Mouse (Mus musculus) neural tube, embryonic 11.5 days (tissue): ENCODE measurements around the gene Arpc1b. TPM values are rescaled to one million over a fixed set of nuclear protein-coding genes. Genes with fewer than 3 reads are reported as not detected.
"Not testable (repeated sequence)": the region's sequence is repeated elsewhere in the genome, so short reads cannot be mapped to it uniquely, and the experiment has no call there.

Experiments
- ATAC-seq: fragments of 200-750 bp; cut with Nextera tagmentation; 2 replicates; pipeline ENCODE4 v1.8.0; 2017; ENCODE audit warnings: moderate number of reproducible peaks, mild to moderate bottlenecking, moderate TSS enrichment, moderate library complexity; ENCODE audit not compliant: insufficient read depth, low FRiP score, low TSS enrichment
- DNase-seq: peaks from one replicate; pipeline ENCODE4 v3.0.0-alpha.2; 2015; ENCODE audit warnings: low spot score
- H3K27ac ChIP-seq: fragments of 300-500 bp; sonication (generic); 2 replicates; pipeline ENCODE4 v1.5.1; 2014; ENCODE audit warnings: low read depth, mild to moderate bottlenecking, low read length
- H3K27me3 ChIP-seq: fragments of 300-500 bp; sonication (generic); 2 replicates; pipeline ENCODE4 v1.6.1; 2014; ENCODE audit warnings: mild to moderate bottlenecking, low read length, mixed read lengths; ENCODE audit not compliant: control insufficient read depth, insufficient read depth
- H3K36me3 ChIP-seq: fragments of 300-500 bp; sonication (generic); 2 replicates; pipeline ENCODE4 v1.6.1; 2014; ENCODE audit warnings: mild to moderate bottlenecking, low read length, moderate library complexity, mixed read lengths; ENCODE audit not compliant: control insufficient read depth, insufficient read depth
- H3K4me1 ChIP-seq: fragments of 300-500 bp; sonication (generic); 2 replicates; pipeline ENCODE4 v1.6.1; 2014; ENCODE audit warnings: low read length, mixed read lengths; ENCODE audit not compliant: control insufficient read depth, insufficient read depth
- H3K4me2 ChIP-seq: fragments of 300-500 bp; sonication (generic); 2 replicates; pipeline ENCODE4 v1.6.1; 2014; ENCODE audit warnings: low read depth, mild to moderate bottlenecking, moderate library complexity
- H3K4me3 ChIP-seq: fragments of 300-500 bp; sonication (generic); 2 replicates; pipeline ENCODE4 v1.5.1; 2014; ENCODE audit warnings: low read depth, low read length
- H3K9ac ChIP-seq: fragments of 300-500 bp; sonication (generic); 2 replicates; pipeline ENCODE4 v1.6.1; 2014; ENCODE audit warnings: mild to moderate bottlenecking, low read length
- H3K9me3 ChIP-seq: fragments of 300-500 bp; sonication (generic); 2 replicates; pipeline ENCODE4 v1.6.1; 2016; ENCODE audit warnings: low read length; ENCODE audit not compliant: control insufficient read depth
- WGBS: fragments of 180-500 bp; shearing (Covaris S2); extraction: QIAGEN DNeasy Blood & Tissue Kit; methylation state at CpG from one replicate; pipeline ENCODE4 v1.1.7; 2014; 5-methylcytosine and 5-hydroxymethylcytosine counted together
- polyA plus RNA-seq: library from polyadenylated mRNA; unstranded; fragments of >200 nt; fragmentation: Nextera tagmentation; extraction: Ambion mirVana; gene quantifications from 2 replicates; pipeline ENCODE4 v1.2.1, GENCODE M21; 2014

Gene Arpc1b
- polyA plus RNA-seq, result 68.5 and 72.5 TPM in 2 replicates

DNA sequence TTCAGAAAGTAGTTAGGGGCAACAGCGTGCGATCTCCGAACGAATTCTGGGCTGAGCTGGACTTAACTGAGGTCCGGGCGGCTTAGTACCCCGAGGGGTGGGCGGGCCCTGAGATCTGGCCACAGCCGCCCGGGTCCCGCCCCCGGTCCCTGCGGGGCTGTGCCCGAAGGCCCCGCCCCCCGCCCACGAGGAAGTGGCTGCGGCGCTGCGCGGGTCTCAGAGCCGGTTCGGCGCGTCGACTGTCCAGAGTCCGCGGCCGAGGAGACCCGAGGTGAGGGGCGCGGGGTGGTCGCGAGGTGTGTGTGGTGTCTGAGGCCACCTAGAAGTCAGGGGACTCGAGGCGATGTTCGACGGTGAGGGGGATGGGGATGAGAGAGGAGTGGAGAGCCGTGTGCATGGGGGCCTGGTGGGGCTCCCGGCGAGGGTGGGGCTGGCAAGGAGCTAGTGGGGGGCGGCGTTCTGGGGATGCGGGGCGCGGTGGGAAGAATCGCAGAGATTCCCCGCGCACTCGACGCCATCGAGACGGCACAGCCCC lies at the start of gene Arpc1b:
TSS of gene Arpc1b (plus strand) at position 145 of the 535 bp plus-strand sequence.
- WGBS, result under 1% methylated on average over 49 of the region's 53 CpGs
- peak within 1 kb of the TSS; percentile 44 for H3K4me3 ChIP-seq
- peak within 1 kb of the TSS; percentile 58 for H3K4me2 ChIP-seq
- peaks cover 7% of the 10 kb centered on the region for H3K36me3 ChIP-seq
- H3K9ac ChIP-seq, result peak within 1 kb of the TSS; percentile 57
- DNase-seq (peak; percentile 67), ATAC-seq (peak; percentile 42; the same call in 1 of the 2 replicates)
- peaks cover 11% of the 10 kb centered on the region; the same call in 1 of the 2 replicates for H3K27me3 ChIP-seq
- no peak within 1 kb of the TSS for H3K27ac ChIP-seq
- H3K9me3 ChIP-seq, result no peaks in the 10 kb centered on the region
- H3K4me1 ChIP-seq, result 0 out of 2 replicates have a peak, but pooled peaks cover 3% of the 10 kb centered on the region

GRCm38 (mm10) chr5:145064765-145065340 lies 49.2 kb upstream of the Arpc1b start:
- WGBS, result 82% methylated on average over 1 of the region's 1 CpGs
- DNase-seq, result no peak
- no peaks in the 10 kb centered on the region for H3K4me1 ChIP-seq
- no peaks in the 10 kb centered on the region for H3K27me3 ChIP-seq
- no peak overlapping the region for H3K4me2 ChIP-seq
- no peak overlapping the region for H3K4me3 ChIP-seq
- H3K27ac ChIP-seq, result no peak overlapping the region
- no peak for ATAC-seq
- H3K36me3 ChIP-seq, result no peaks in the 10 kb centered on the region
- H3K9ac ChIP-seq, result no peak overlapping the region
- H3K9me3 ChIP-seq, result no peaks in the 10 kb centered on the region

GRCm38 (mm10) chr5:145068863-145069262 lies 45.2 kb upstream of the Arpc1b start:
- Histone ChIP-seq H3K27ac (no peak overlapping the region), H3K9me3 (no peaks in the 10 kb centered on the region), H3K27me3 (no peaks in the 10 kb centered on the region), H3K9ac (no peak overlapping the region), H3K4me3 (no peak overlapping the region), H3K4me1 (no peaks in the 10 kb centered on the region), H3K4me2 (no peak overlapping the region), H3K36me3 (no peaks in the 10 kb centered on the region)
- WGBS, result 72% methylated on average over 3 of the region's 3 CpGs
- no peak for DNase-seq
- ATAC-seq, result no peak

DNA sequence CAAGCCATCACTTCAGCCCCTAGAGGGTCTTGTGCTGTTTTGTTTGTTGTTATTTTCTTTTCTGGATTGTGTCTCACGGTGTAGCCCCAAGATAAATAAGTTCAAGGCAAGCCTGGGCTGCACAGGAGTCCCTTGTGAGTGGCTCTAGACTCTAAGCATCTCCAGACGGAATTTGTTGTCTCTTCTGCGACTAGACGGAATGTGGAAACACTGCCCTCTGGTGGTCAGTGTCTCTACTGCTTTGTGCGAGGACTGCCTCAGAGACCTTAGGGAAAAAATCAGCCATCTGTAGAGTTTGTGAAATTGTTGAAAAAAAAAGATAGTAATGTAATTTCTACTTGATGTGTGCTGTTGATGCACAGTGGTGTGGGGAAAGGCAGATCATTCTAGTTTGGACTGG lies 44.3 kb upstream of the Arpc1b start:
- no peak for ATAC-seq
- Histone ChIP-seq H3K4me2 (no peak overlapping the region), H3K4me3 (no peak overlapping the region), H3K9ac (no peak overlapping the region), H3K4me1 (no peaks in the 10 kb centered on the region), H3K27me3 (no peaks in the 10 kb centered on the region), H3K9me3 (no peaks in the 10 kb centered on the region), H3K27ac (no peak overlapping the region), H3K36me3 (no peaks in the 10 kb centered on the region)
- under 1% methylated on average over 5 of the region's 5 CpGs for WGBS
- peak; percentile 80 for DNase-seq

- no peak overlapping the region for H3K4me2 ChIP-seq
- H3K9ac ChIP-seq, result no peak overlapping the region
- no peak overlapping the region for H3K27ac ChIP-seq
- DNase-seq (no peak), ATAC-seq (no peak)
- 57% methylated on average over 6 of the region's 6 CpGs for WGBS
- H3K4me3 ChIP-seq, result no peak overlapping the region
- no peaks in the 10 kb centered on the region for H3K9me3 ChIP-seq
- no peaks in the 10 kb centered on the region for H3K36me3 ChIP-seq
- no peaks in the 10 kb centered on the region for H3K4me1 ChIP-seq
- H3K27me3 ChIP-seq, result no peaks in the 10 kb centered on the region
These were observed 42.7 kb upstream of the Arpc1b start for GRCm38 (mm10) chr5:145071342-145071741.

DNA sequence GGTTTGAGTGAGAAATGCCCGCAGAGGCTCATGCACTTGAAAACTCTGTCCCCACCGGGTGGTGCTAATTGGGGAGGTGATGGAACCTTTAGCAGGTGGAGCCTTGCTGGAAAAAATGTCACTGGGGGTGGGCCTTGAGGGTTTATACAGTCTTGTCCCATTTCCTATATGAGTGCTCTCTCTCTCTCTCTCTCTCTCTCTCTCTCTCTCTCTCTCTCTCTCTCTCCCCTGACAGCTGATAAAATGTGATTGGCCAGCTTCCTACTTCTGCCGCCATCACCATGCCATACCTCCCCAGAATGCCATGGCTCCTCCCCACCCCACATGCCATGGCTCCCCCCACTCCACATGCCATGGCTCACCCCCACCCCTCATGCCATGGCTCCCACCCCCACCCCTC lies 38.9 kb upstream of the Arpc1b start:
- H3K27me3 ChIP-seq, result no peaks in the 10 kb centered on the region
- no peaks in the 10 kb centered on the region for H3K9me3 ChIP-seq
- no peak overlapping the region for H3K4me3 ChIP-seq
- H3K27ac ChIP-seq, result no peak overlapping the region
- H3K4me1 ChIP-seq, result no peaks in the 10 kb centered on the region
- ATAC-seq (no peak), DNase-seq (no peak)
- 64% methylated on average over 2 of the region's 3 CpGs for WGBS
- no peak overlapping the region for H3K4me2 ChIP-seq
- no peak overlapping the region for H3K9ac ChIP-seq
- H3K36me3 ChIP-seq, result no peaks in the 10 kb centered on the region

DNA sequence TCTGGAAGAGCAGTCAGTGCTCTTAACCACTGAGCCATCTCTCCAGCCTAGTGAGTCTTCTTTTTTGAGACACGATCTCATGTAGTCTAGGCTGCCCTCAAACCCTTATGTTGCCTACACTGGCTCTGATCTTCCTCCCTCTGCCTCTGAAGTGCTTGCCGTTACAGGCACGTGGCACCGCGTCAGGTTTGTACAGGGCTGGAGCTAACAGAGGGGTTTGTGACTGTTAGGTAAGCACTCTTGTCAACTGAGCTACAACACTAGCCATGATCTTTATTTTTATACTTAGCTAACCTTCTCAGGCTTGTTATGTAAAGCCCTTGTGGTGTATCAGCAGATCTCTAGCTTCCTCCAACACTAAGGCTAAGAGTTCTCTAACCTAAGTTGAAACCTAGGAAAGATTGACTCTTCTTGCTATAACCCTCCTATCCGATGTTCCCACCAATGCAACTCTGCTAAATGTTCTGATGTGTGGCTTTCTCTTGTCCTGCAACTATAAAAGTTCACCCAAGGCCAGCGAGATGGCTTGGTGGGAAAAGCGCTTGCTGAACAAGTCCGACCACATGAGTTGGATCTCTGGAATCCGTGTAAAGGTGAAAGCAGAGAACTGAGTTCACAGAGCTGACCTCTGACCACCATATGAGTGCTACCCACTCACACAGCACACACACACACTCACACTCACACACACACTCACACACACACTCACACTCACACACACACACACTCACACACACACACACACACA lies 32.0 kb upstream of the Arpc1b start:
- Histone ChIP-seq H3K4me1 (peaks cover 9% of the 10 kb centered on the region), H3K4me2 (no peak overlapping the region), H3K9me3 (no peaks in the 10 kb centered on the region), H3K27me3 (no peaks in the 10 kb centered on the region), H3K4me3 (no peak overlapping the region), H3K27ac (no peak overlapping the region), H3K36me3 (no peaks in the 10 kb centered on the region; the same call in 1 of the 2 replicates), H3K9ac (no peak overlapping the region)
- DNase-seq, result no peak
- WGBS, result 94% methylated on average over 10 of the region's 10 CpGs
- ATAC-seq, result no peak

DNA sequence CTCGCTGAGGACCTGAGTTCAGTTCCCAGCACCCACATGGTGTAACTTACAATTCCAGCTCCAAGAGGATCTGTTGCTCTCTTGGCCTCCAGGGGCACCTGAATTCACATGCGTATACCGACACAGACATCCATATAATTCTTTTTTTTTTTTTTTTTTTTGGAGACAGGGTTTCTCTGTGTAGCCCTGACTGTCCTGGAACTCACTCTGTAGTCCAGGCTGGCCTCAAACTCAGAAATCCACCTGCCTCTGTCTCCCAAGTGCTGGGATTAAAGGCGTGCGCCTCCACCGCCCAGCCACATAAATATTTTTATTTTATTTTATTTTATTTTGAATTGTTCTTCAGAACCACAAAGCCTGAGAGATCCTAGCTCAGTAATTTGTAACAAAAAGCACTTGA lies 30.8 kb upstream of the Arpc1b start:
- DNase-seq, H3K4me1 ChIP-seq, H3K36me3 ChIP-seq, H3K27me3 ChIP-seq, H3K9me3 ChIP-seq: not testable (repeated sequence)
- WGBS, result 46% methylated on average over 6 of the region's 6 CpGs
- peak overlapping the region; percentile 84 for H3K4me3 ChIP-seq
- H3K4me2 ChIP-seq, result peak overlapping the region; percentile 90
- H3K9ac ChIP-seq, result peak overlapping the region; percentile 86
- 0 out of 2 replicates have a peak overlapping the region, but pooled peaks have one; percentile 53 for H3K27ac ChIP-seq
- 0 out of 2 replicates have a peak, but pooled peaks have one; percentile 26 for ATAC-seq
